ENCODE assay signal across 9 mouse cellular contexts in genomic region chr9:65191755-65192469, GRCm38 (mm10). TPM values are rescaled to one million over a fixed set of nuclear protein-coding genes. Genes with fewer than 3 reads are reported as not detected.
DNase-seq lines count a peak whose midpoint lies in the region; ATAC-seq and TF ChIP-seq lines count a peak whose summit lies in the region.
"Had no signal": no experiment of that assay in that cellular context is flagged by ENCODE, and none has a peak within 500 bp of the region (broad histone marks: within the 10 kb centered on the region; RNA-seq: fewer than 3 reads in every experiment).

No protein-coding gene starts in this region.

- no peak overlapping the region for H3K4me2 ChIP-seq in heart, postnatal 0 days (ENCODE audit: low read depth, low read length)
- H3K4me2 ChIP-seq in heart, embryonic 12.5 days = no peak overlapping the region
- H3K4me2 ChIP-seq in midbrain, embryonic 13.5 days (replicated peaks) = no peak overlapping the region
- H3K4me2 ChIP-seq in midbrain, postnatal 0 days (ENCODE audit: low read depth, low read length, poor library complexity, severe bottlenecking) = no peak overlapping the region
- H3K4me2 ChIP-seq in hindbrain, embryonic 12.5 days (replicated peaks) = no peak overlapping the region
- H3K4me2 ChIP-seq in stomach, embryonic 16.5 days (ENCODE audit: low read depth, low read length) = no peak overlapping the region

- no peaks in the 10 kb centered on the region for H3K36me3 ChIP-seq in heart, postnatal 0 days (replicated peaks; ENCODE audit: control insufficient read depth, insufficient read depth, low read length)
- H3K36me3 ChIP-seq in heart, embryonic 12.5 days = no peaks in the 10 kb centered on the region
- no peaks in the 10 kb centered on the region for H3K36me3 ChIP-seq in midbrain, embryonic 13.5 days
- no peaks in the 10 kb centered on the region for H3K36me3 ChIP-seq in midbrain, postnatal 0 days (ENCODE audit: insufficient read depth, low read length)
- H3K36me3 ChIP-seq in hindbrain, embryonic 12.5 days = no peaks in the 10 kb centered on the region
- no peaks in the 10 kb centered on the region for H3K36me3 ChIP-seq in stomach, embryonic 16.5 days (ENCODE audit: control insufficient read depth, insufficient read depth, low read length)

- H3K4me3 ChIP-seq in heart, postnatal 0 days (ENCODE audit: low read depth, low read length) = no peak overlapping the region
- no peak overlapping the region for H3K4me3 ChIP-seq in heart, embryonic 12.5 days
- H3K4me3 ChIP-seq in midbrain, embryonic 13.5 days (replicated peaks) = no peak overlapping the region
- H3K4me3 ChIP-seq in midbrain, postnatal 0 days (ENCODE audit: low read depth, low read length) = no peak overlapping the region
- no peak overlapping the region for H3K4me3 ChIP-seq in hindbrain, embryonic 12.5 days
- no peak overlapping the region for H3K4me3 ChIP-seq in stomach, embryonic 16.5 days (replicated peaks; ENCODE audit: low read length)

- no peaks in the 10 kb centered on the region for H3K27me3 ChIP-seq in heart, postnatal 0 days (ENCODE audit: control insufficient read depth, insufficient read depth, low read length)
- no peaks in the 10 kb centered on the region for H3K27me3 ChIP-seq in heart, embryonic 12.5 days (replicated peaks)
- H3K27me3 ChIP-seq in midbrain, embryonic 13.5 days = no peaks in the 10 kb centered on the region
- no peaks in the 10 kb centered on the region for H3K27me3 ChIP-seq in midbrain, postnatal 0 days (ENCODE audit: insufficient read depth, low read length)
- H3K27me3 ChIP-seq in hindbrain, embryonic 12.5 days = no peaks in the 10 kb centered on the region
- no peaks in the 10 kb centered on the region for H3K27me3 ChIP-seq in stomach, embryonic 16.5 days (ENCODE audit: control insufficient read depth, insufficient read depth, low read length)

- no peaks in the 10 kb centered on the region for H3K9me3 ChIP-seq in heart, postnatal 0 days (replicated peaks; ENCODE audit: control insufficient read depth, low read length)
- H3K9me3 ChIP-seq in heart, embryonic 12.5 days (replicated peaks) = no peaks in the 10 kb centered on the region
- H3K9me3 ChIP-seq in midbrain, embryonic 13.5 days = no peaks in the 10 kb centered on the region
- H3K9me3 ChIP-seq in midbrain, postnatal 0 days (ENCODE audit: low read length) = no peaks in the 10 kb centered on the region
- H3K9me3 ChIP-seq in hindbrain, embryonic 12.5 days (replicated peaks) = no peaks in the 10 kb centered on the region
- H3K9me3 ChIP-seq in stomach, embryonic 16.5 days (replicated peaks; ENCODE audit: control insufficient read depth, low read length) = no peaks in the 10 kb centered on the region

- no peak for TF ChIP-seq CTCF in heart, postnatal 0 days (IDR thresholded peaks at IDR 0.05; ENCODE audit: low read depth)
- TF ChIP-seq CTCF in midbrain, postnatal 0 days (IDR thresholded peaks at IDR 0.05) = no peak

- peak overlapping the region; percentile 49 for H3K27ac ChIP-seq in heart, postnatal 0 days (ENCODE audit: low read depth)
- no peak overlapping the region for H3K27ac ChIP-seq in heart, embryonic 12.5 days (ENCODE audit: poor library complexity, severe bottlenecking)
- no peak overlapping the region for H3K27ac ChIP-seq in midbrain, embryonic 13.5 days
- no peak overlapping the region for H3K27ac ChIP-seq in midbrain, postnatal 0 days (ENCODE audit: low read depth, low read length)
- H3K27ac ChIP-seq in hindbrain, embryonic 12.5 days = peak overlapping the region; percentile 46
- peak overlapping the region; percentile 65; the same call in 1 of the 2 replicates for H3K27ac ChIP-seq in stomach, embryonic 16.5 days (ENCODE audit: low read length)

- no peak overlapping the region for H3K9ac ChIP-seq in heart, postnatal 0 days (replicated peaks; ENCODE audit: low read depth, low read length)
- no peak overlapping the region for H3K9ac ChIP-seq in heart, embryonic 12.5 days
- H3K9ac ChIP-seq in midbrain, embryonic 13.5 days (replicated peaks) = peak overlapping the region; percentile 8; the same call in 1 of the 2 replicates
- no peak overlapping the region for H3K9ac ChIP-seq in midbrain, postnatal 0 days (replicated peaks; ENCODE audit: low read length, poor library complexity, severe bottlenecking)
- 0 out of 2 replicates have a peak overlapping the region, but pooled peaks have one; percentile 23 for H3K9ac ChIP-seq in hindbrain, embryonic 12.5 days
- no peak overlapping the region for H3K9ac ChIP-seq in stomach, embryonic 16.5 days (ENCODE audit: low read length)

- ATAC-seq in heart, postnatal 0 days (ENCODE audit: insufficient read depth, low read depth) = no peak
- no peak for ATAC-seq in heart, embryonic 12.5 days (ENCODE audit: insufficient number of reproducible peaks, low FRiP score)
- no peak for ATAC-seq in midbrain, embryonic 13.5 days
- ATAC-seq in midbrain, postnatal 0 days (ENCODE audit: low FRiP score) = no peak
- no peak for ATAC-seq in hindbrain, embryonic 12.5 days (ENCODE audit: low FRiP score)
- no peak for ATAC-seq in stomach, embryonic 16.5 days (ENCODE audit: insufficient read depth, low FRiP score)

- intact Hi-C loops in gastrocnemius, postnatal 14 days (cut with DNase I; ENCODE audit: low total_unique reads) = no loop called here

- TF ChIP-seq EP300 in heart, postnatal 0 days (IDR thresholded peaks at IDR 0.05; ENCODE audit: low read depth) = peak; percentile 69; the same call in 1 of the 2 replicates

- DNase-seq in heart, postnatal 0 days (ENCODE audit: low spot score) = peak; percentile 55
- DNase-seq in midbrain, postnatal 0 days (ENCODE audit: low spot score) = no peak
- no peak for DNase-seq in gastrocnemius, postnatal 14 days
- no peak for DNase-seq in cerebellum, adult 9-10 months

- peaks cover 21% of the 10 kb centered on the region for H3K4me1 ChIP-seq in heart, postnatal 0 days (ENCODE audit: control insufficient read depth, insufficient read depth)
- peaks cover 32% of the 10 kb centered on the region for H3K4me1 ChIP-seq in heart, embryonic 12.5 days (replicated peaks)
- peaks cover 36% of the 10 kb centered on the region for H3K4me1 ChIP-seq in midbrain, embryonic 13.5 days (replicated peaks)
- H3K4me1 ChIP-seq in midbrain, postnatal 0 days (ENCODE audit: insufficient read depth, low read length) = 0 out of 2 replicates have a peak, but pooled peaks cover 3% of the 10 kb centered on the region
- peaks cover 39% of the 10 kb centered on the region for H3K4me1 ChIP-seq in hindbrain, embryonic 12.5 days
- peaks cover 23% of the 10 kb centered on the region for H3K4me1 ChIP-seq in stomach, embryonic 16.5 days (ENCODE audit: control insufficient read depth, insufficient read depth, low read length)

- 44% methylated on average over 8 of the region's 8 CpGs for WGBS in heart, postnatal 0 days
- 52% methylated on average over 8 of the region's 8 CpGs for WGBS in heart, embryonic 12.5 days
- 22% methylated on average over 8 of the region's 8 CpGs for WGBS in midbrain, embryonic 13.5 days
- 49% methylated on average over 8 of the region's 8 CpGs for WGBS in midbrain, postnatal 0 days
- 15% methylated on average over 8 of the region's 8 CpGs for WGBS in hindbrain, embryonic 12.5 days
- 37% methylated on average over 8 of the region's 8 CpGs for WGBS in stomach, embryonic 16.5 days

RNA-seq across cellular contexts. Expression of gene Parp16, which starts 3.2 kb away (rescaled TPM):
- total RNA-seq in heart, postnatal 0 days (2014; rRNA removed; ENCODE audit: low replicate concordance) = 1.8 and 7.7 TPM in 2 replicates
- 5.7 and 5.8 TPM in 2 replicates for polyA plus RNA-seq in heart, postnatal 0 days (2015; fragmentation: Nextera tagmentation; extraction: Ambion mirVana)
- 5.0 and 5.8 TPM in 2 replicates for polyA plus RNA-seq in heart, embryonic 12.5 days (2016; fragmentation: Nextera tagmentation; extraction: Ambion mirVana)
- polyA plus RNA-seq in midbrain, embryonic 13.5 days (2015; fragmentation: Nextera tagmentation; extraction: Ambion mirVana) = 4.8 and 5.6 TPM in 2 replicates
- 7.5 and 8.0 TPM in 2 replicates for total RNA-seq in midbrain, postnatal 0 days (2014; rRNA removed)
- 7.0 and 7.7 TPM in 2 replicates for polyA plus RNA-seq in midbrain, postnatal 0 days (2015; fragmentation: Nextera tagmentation; extraction: Ambion mirVana)
- polyA plus RNA-seq in hindbrain, embryonic 12.5 days (2016; fragmentation: Nextera tagmentation; extraction: Ambion mirVana) = 5.8 and 6.4 TPM in 2 replicates
- polyA plus RNA-seq in stomach, embryonic 16.5 days (2015; fragmentation: Nextera tagmentation; extraction: Ambion mirVana) = 7.5 and 7.6 TPM in 2 replicates
- 1 to 10 TPM; 4.9 to 5.4 TPM for total RNA-seq in gastrocnemius, postnatal 14 days (2021)

RNA-seq across cellular contexts. Expression of gene Igdcc3, which starts 50.9 kb away (rescaled TPM):
- not detected in 2 replicates for total RNA-seq in heart, postnatal 0 days (2014; rRNA removed; ENCODE audit: low replicate concordance)
- polyA plus RNA-seq in heart, postnatal 0 days (2015; fragmentation: Nextera tagmentation; extraction: Ambion mirVana) = 0.11 and 0.15 TPM in 2 replicates
- polyA plus RNA-seq in heart, embryonic 12.5 days (2016; fragmentation: Nextera tagmentation; extraction: Ambion mirVana) = 4.8 and 5.5 TPM in 2 replicates
- polyA plus RNA-seq in midbrain, embryonic 13.5 days (2015; fragmentation: Nextera tagmentation; extraction: Ambion mirVana) = 23.5 and 25.2 TPM in 2 replicates
- total RNA-seq in midbrain, postnatal 0 days (2014; rRNA removed) = 5.3 and 7.7 TPM in 2 replicates
- polyA plus RNA-seq in midbrain, postnatal 0 days (2015; fragmentation: Nextera tagmentation; extraction: Ambion mirVana) = 6.4 and 6.6 TPM in 2 replicates
- 30.9 and 34.4 TPM in 2 replicates for polyA plus RNA-seq in hindbrain, embryonic 12.5 days (2016; fragmentation: Nextera tagmentation; extraction: Ambion mirVana)
- 0.44 and 0.55 TPM in 2 replicates for polyA plus RNA-seq in stomach, embryonic 16.5 days (2015; fragmentation: Nextera tagmentation; extraction: Ambion mirVana)
- total RNA-seq in gastrocnemius, postnatal 14 days (2021) = under 1 TPM; 0.37 to 0.58 TPM
- total RNA-seq: hematopoietic stem cell, adult 5-6 weeks had no signal

Comparison
In these comparisons a context has a peak if more than half of its experiments do, and no peak if none do; other contexts are left out.
1. H3K27ac ChIP-seq: peak in heart, postnatal 0 days (single experiment), hindbrain, embryonic 12.5 days (single experiment) and stomach, embryonic 16.5 days (single experiment); none in heart, embryonic 12.5 days (single experiment), midbrain, embryonic 13.5 days (single experiment) and midbrain, postnatal 0 days (single experiment).
2. H3K9ac ChIP-seq: peak in midbrain, embryonic 13.5 days (single experiment) and hindbrain, embryonic 12.5 days (single experiment); none in heart, postnatal 0 days (single experiment), heart, embryonic 12.5 days (single experiment), midbrain, postnatal 0 days (single experiment) and stomach, embryonic 16.5 days (single experiment).